Mouse (Mus musculus) lung, postnatal 14 days (tissue): ENCODE measurements around the gene Slc51b.

Experiments
- DNase-seq: peaks from one replicate; pipeline ENCODE4 v3.0.0; 2021

The Slc51b gene

DNA sequence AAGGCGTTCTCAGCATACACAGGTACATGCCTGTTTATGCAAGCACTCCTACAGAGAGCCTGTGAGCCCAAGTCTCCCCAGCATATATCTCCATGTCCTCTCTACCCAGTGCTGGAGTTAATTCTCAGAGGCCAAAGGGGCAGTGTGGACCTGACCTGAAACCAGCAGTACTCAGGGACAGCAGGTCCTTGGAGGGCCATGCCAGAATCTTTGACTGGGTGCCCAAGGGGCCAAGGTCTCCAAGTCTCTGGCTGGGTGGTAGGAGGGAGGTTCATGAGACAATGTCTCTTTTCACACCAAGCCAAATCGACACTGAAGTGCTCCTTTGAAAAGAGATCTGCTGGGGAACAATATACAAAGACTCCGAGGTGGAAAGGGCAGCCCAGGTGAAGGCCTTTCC lies 14.9 kb downstream of the Slc51b start:
- no peak for DNase-seq

- DNase-seq = no peak
Measured at GRCm38 (mm10) chr9:65407327-65407726, 15.4 kb downstream of the Slc51b start.

DNA sequence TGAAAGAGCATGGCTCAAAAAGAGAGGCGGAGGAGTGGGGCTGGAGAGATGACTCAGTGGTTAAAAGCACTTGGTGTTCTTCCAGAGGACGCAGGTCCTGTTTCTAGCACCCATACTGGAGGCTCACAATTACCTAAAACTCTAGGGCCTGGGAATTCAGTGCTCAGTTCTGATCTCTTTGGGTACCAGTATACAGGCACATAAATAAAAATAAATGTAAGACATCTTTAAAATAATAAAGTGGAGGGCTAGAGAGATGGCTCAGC lies 17.6 kb downstream of the Slc51b start:
- no peak for DNase-seq

GRCm38 (mm10) chr9:65404331-65405183 lies 18.2 kb downstream of the Slc51b start:
- DNase-seq = peak; percentile 92

DNA sequence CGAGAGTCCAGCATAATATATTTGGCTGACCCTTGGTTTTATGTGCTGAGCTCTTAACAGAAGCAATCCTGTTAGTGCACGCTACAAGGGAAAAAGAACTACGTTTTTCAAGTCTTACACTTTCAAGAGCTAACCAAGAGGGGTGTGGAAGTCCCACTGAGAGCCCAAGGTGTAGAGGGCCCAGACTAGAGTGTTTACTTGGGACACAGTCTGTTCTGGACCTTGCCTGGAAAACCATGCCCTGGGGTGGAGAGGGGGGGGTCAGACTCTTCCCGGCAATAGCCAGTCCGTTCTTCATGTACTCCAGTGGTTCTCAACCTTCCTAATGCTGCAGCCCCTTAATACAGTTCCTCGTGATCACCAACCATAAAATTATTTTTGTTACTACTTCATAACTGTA lies 22.8 kb downstream of the Slc51b start:
- no peak for DNase-seq

DNA sequence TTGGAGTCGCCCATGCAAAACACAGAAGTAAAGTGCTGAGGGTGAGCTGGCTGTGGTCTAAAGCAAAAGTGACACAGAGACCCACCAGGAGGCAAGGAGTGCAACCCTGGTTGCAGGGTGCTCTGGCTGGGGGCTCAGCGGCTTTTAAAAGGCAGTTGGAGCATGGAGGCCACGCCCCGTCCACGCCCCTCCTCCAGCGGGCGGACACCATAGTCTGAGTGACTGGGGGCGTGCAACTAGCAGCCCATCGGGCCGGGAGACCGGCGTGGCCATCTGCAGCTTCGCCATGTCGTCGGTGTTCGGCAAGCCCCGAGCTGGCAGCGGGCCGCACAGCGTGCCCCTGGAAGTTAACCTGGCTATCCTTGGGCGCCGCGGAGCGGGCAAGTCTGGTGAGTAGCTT lies 24.5 kb downstream of the Slc51b start, which contains the start of gene Rasl12:
Rasl12 (plus strand) TSS at position 228 of the 400 bp plus-strand sequence.
- peak; percentile 85 for DNase-seq

- DNase-seq = no peak
Measured at GRCm38 (mm10) chr9:65394360-65394759, 28.4 kb downstream of the Slc51b start.

DNA sequence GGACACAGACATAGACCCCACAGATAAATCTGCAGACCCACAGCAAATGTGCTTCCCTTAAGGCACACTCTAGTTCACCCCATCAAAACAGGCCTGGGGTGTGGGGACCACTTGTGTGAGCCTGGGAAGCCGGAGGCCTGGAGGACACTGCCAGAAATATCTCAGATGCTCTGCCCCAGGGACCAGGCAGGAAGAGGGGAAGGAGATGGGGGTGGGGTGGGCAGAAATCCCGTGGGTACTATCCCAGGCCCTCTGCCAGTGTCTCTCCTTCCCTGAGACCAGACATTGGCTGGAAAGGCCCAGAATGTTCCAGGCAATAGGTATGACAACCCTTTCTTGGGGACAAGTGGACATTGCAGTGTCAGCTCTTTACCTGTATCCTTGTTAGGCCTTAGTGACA lies 29.1 kb downstream of the Slc51b start:
- no peak for DNase-seq

DNA sequence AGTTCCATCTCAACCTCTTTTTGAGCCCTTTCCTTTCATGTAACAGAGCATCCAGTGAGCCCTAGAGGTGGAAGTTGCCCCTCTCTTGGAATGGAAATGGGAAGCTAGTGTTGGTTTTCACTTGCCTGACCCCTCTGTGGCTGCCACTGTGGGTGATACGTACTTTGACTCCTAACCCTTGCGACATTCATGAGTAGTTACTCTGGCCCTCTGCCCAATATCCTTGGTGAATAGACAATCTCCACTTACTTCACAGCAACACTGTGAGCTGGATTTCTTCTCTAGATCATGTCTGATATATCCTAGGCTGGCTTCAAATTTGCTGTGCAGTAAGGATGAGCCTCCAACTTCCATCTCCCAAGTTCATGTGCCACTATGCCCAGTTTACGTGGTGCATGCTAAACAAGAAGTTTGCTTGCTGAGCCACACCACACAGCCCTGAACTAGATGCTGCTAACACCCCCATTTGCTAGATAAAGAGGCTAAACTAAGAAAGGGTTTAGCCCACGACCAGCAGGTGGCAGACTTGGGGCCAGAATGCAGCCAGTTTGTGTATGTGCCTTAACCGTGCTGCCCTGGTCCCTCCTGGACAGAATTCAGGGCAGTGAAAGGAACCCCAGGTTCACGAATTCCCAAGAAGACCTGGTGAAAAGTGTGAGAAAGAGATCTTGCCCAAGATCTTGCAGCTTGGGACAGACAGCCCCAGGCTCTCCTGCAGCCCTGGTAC lies 30.0 kb downstream of the Slc51b start:
- DNase-seq = peak; percentile 83

GRCm38 (mm10) chr9:65391613-65391964 lies 31.2 kb downstream of the Slc51b start, which contains the start of gene Kbtbd13:
Kbtbd13 (minus strand) TSS chr9:65391652.
- DNase-seq = no peak

GRCm38 (mm10) chr9:65390752-65391612 lies 31.8 kb downstream of the Slc51b start:
- DNase-seq = no peak

GRCm38 (mm10) chr9:65386373-65387140 lies 36.2 kb downstream of the Slc51b start:
- DNase-seq = peak; percentile 60

DNA sequence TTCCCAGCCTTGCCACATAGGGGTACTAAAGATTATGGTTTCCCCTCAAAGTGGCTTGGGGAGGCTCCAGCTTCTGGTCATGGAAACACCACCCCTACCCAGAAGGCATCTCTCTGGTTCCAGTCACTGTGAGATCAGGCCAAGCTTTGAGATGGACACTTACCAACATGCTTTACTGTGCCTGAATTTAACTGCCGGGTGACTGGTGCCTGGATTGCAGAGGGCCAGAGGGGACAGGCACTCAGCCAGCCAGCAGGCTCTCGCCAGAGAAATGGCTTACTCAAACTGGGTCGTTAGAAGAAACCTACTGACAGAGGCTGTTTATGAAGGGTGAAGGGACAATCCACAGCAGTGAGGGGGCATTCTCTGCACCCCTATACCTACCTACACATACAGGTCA lies 38.5 kb downstream of the Slc51b start:
- DNase-seq = peak; percentile 63

- DNase-seq = peak; percentile 26
Measured at GRCm38 (mm10) chr9:65382751-65383097, 40.0 kb downstream of the Slc51b start.

- DNase-seq = no peak
Measured at GRCm38 (mm10) chr9:65382031-65382750, 40.6 kb downstream of the Slc51b start.

DNA sequence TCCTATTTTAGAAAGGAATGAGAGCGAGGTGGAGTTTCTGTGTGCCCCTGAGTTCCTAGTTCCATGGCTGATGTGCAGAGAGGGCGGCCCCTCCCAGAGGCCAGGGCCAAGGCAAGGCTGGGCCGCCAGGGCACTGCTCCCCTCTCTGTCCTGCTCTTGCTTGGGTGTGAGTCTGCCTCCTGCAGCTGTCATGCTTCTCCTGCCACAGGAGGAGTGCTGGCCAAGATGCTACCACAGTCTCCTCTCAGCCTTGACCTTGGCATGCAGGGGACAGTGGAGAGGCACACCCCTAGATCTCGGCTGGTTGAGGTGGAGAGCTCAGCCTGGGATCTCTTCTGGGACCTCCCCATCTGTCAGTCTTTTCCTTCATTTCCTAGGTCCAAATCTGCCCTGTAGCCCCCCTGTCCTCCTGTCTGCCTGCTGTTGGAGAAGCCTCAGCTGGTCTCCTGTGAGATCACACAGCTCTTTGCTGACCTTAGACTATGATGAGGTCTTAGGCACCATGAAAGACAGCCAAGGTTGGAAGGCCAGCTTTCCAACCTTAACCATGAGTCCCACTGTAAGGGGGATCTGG lies 41.7 kb downstream of the Slc51b start:
- peak; percentile 24 for DNase-seq

GRCm38 (mm10) chr9:65375163-65375934 lies 47.4 kb downstream of the Slc51b start:
- DNase-seq = no peak

GRCm38 (mm10) chr9:65374468-65375162 lies 48.1 kb downstream of the Slc51b start:
- DNase-seq = no peak

DNA sequence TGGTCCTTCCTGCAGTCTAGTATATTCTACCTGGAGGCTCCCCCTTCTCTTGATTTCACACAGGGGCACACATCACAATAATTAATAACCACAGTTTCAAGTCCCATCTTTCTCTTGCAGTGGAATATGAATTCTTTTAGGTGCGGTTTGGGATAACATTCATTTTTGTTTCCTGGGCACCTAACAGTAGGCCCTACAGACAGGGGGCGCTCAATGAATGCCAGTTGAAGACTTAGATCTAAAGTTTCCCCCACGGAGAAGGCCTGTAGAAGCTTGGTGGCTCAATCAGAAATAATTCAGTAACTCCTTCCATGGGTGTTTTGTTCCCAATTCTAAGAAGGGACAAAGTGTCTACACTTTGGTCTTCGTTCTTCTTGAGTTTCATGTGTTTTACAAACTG lies 50.3 kb downstream of the Slc51b start:
- DNase-seq = peak; percentile 77

DNA sequence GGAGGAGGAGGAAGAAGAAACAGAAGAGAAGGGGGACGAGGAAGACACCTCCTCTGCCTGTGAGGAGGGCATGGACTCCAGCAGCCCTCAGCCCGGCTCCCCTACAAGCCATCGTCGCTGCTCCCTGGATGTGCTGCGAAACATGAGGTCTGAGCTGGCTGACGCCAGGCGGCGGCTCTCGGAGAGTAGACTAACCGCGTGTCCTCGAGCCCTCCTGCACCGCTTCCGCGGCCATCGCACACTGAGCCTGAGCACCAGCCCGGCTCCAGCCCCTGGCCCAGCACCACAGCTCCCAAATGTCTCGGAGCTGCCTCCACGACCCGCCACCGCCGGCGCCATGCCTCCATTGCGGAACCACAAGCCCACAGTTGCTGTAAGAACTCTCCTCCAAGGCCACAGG lies 51.0 kb downstream of the Slc51b start:
- DNase-seq = no peak
